Mouse (Mus musculus): Measurements from ENCODE around the gene Dhx38. TPM values are rescaled to one million over a fixed set of nuclear protein-coding genes. Genes with fewer than 3 reads are reported as not detected.

Dhx38 gene
- polyA plus RNA-seq, 1 experiment from 2014 or later = 25.1 TPM

GRCm38 (mm10) chr8:109593117-109593788 lies 27.6 kb upstream of the Dhx38 start:
- Histone ChIP-seq H3K9me3 (ENCODE audit: control insufficient read depth, low read length) (no peaks in the 10 kb centered on the region), H3K9ac (ENCODE audit: low read depth, low read length) (no peak overlapping the region), H3K4me1 (replicated peaks; ENCODE audit: control insufficient read depth, insufficient read depth, low read length) (no peaks in the 10 kb centered on the region), H3K4me2 (no peak overlapping the region), H3K4me3 (ENCODE audit: low read depth, low read length) (no peak overlapping the region), H3K27me3 (replicated peaks; ENCODE audit: control insufficient read depth, insufficient read depth, low read length) (no peaks in the 10 kb centered on the region), H3K36me3 (ENCODE audit: control insufficient read depth, insufficient read depth, low read length) (peaks cover 17% of the 10 kb centered on the region), H3K27ac (ENCODE audit: low read depth, low read length) (no peak overlapping the region)
- ATAC-seq (replicated peaks; ENCODE audit: low FRiP score) (no peak), DNase-seq (ENCODE audit: low spot score) (no peak)
- WGBS = 80% methylated on average over 6 of the region's 6 CpGs

DNA sequence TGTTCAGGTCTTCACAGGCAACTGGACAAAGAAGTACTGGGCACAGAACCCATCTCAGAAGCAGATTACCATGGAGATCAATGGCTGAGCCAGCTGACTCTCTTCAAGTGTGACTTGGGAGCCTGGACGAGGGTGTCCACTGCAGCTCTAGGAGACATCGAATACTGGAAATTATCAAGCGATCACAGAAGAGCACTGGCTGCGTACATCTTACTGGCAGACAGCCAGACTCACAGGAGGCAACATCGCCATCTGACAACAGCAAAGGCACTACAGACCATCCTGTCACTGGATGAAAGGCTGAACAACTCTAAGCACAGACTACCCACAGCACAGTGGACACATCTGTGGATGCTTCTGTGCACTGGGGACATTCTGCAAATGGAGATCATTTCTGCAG lies 26.5 kb upstream of the Dhx38 start:
- 88% methylated on average over 5 of the region's 5 CpGs for WGBS
- H3K36me3 ChIP-seq (ENCODE audit: control insufficient read depth, insufficient read depth, low read length) = peaks cover 17% of the 10 kb centered on the region

DNA sequence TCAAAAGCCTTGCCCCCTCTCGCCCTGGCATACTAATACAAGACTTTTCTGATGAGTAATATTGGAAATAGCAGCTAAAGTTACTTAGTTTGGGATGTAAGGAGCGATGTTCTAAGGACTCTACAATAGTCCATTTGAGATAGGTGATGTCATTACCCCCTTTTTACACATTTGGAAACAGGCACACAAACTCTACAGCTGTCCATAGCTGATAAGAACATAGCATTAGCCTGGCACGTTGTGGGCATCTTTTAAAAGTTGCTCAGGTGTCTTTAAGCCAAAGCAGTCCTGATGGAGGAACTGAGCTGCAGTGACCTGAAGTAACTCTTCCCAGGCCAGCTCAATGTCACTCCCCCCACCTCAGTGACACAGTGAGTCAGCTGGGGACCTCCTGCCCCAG lies 25.7 kb upstream of the Dhx38 start:
- WGBS = 78% methylated on average over 3 of the region's 3 CpGs
- Histone ChIP-seq H3K9ac (ENCODE audit: low read depth, low read length) (no peak overlapping the region), H3K27me3 (replicated peaks; ENCODE audit: control insufficient read depth, insufficient read depth, low read length) (no peaks in the 10 kb centered on the region), H3K4me1 (replicated peaks; ENCODE audit: control insufficient read depth, insufficient read depth, low read length) (no peaks in the 10 kb centered on the region), H3K4me2 (no peak overlapping the region), H3K4me3 (ENCODE audit: low read depth, low read length) (no peak overlapping the region), H3K27ac (ENCODE audit: low read depth, low read length) (no peak overlapping the region), H3K36me3 (ENCODE audit: control insufficient read depth, insufficient read depth, low read length) (peaks cover 17% of the 10 kb centered on the region), H3K9me3 (ENCODE audit: control insufficient read depth, low read length) (no peaks in the 10 kb centered on the region)
- DNase-seq (ENCODE audit: low spot score) = no peak
- ATAC-seq (replicated peaks; ENCODE audit: low FRiP score) = no peak

More for the DNA sequence above, 26.5 kb upstream of the Dhx38 start:
- ATAC-seq (replicated peaks; ENCODE audit: low FRiP score) (no peak), DNase-seq (ENCODE audit: low spot score) (no peak)
- no peaks in the 10 kb centered on the region for H3K4me1 ChIP-seq (replicated peaks; ENCODE audit: control insufficient read depth, insufficient read depth, low read length)
- H3K27ac ChIP-seq (ENCODE audit: low read depth, low read length) = no peak overlapping the region
- H3K27me3 ChIP-seq (replicated peaks; ENCODE audit: control insufficient read depth, insufficient read depth, low read length) = no peaks in the 10 kb centered on the region
- H3K9me3 ChIP-seq (ENCODE audit: control insufficient read depth, low read length) = no peaks in the 10 kb centered on the region
- H3K9ac ChIP-seq (ENCODE audit: low read depth, low read length) = no peak overlapping the region
- H3K4me3 ChIP-seq (ENCODE audit: low read depth, low read length) = no peak overlapping the region
- no peak overlapping the region for H3K4me2 ChIP-seq

- 84% methylated on average over 9 of the region's 9 CpGs for WGBS
- Histone ChIP-seq H3K36me3 (ENCODE audit: control insufficient read depth, insufficient read depth, low read length) (peaks cover 17% of the 10 kb centered on the region), H3K9me3 (ENCODE audit: control insufficient read depth, low read length) (no peaks in the 10 kb centered on the region), H3K27ac (ENCODE audit: low read depth, low read length) (no peak overlapping the region), H3K27me3 (replicated peaks; ENCODE audit: control insufficient read depth, insufficient read depth, low read length) (no peaks in the 10 kb centered on the region), H3K4me1 (replicated peaks; ENCODE audit: control insufficient read depth, insufficient read depth, low read length) (no peaks in the 10 kb centered on the region), H3K9ac (ENCODE audit: low read depth, low read length) (no peak overlapping the region), H3K4me3 (ENCODE audit: low read depth, low read length) (no peak overlapping the region), H3K4me2 (no peak overlapping the region)
- ATAC-seq (replicated peaks; ENCODE audit: low FRiP score) (no peak), DNase-seq (ENCODE audit: low spot score) (no peak)
Measured at GRCm38 (mm10) chr8:109590901-109591300, 25.2 kb upstream of the Dhx38 start.

GRCm38 (mm10) chr8:109586972-109587504 lies 21.4 kb upstream of the Dhx38 start:
- Histone ChIP-seq H3K9me3 (ENCODE audit: control insufficient read depth, low read length) (no peaks in the 10 kb centered on the region), H3K4me2 (no peak overlapping the region), H3K27me3 (replicated peaks; ENCODE audit: control insufficient read depth, insufficient read depth, low read length) (no peaks in the 10 kb centered on the region), H3K9ac (ENCODE audit: low read depth, low read length) (no peak overlapping the region), H3K36me3 (ENCODE audit: control insufficient read depth, insufficient read depth, low read length) (peaks cover 2% of the 10 kb centered on the region; the same call in 1 of the 2 replicates), H3K4me3 (ENCODE audit: low read depth, low read length) (no peak overlapping the region), H3K27ac (ENCODE audit: low read depth, low read length) (no peak overlapping the region), H3K4me1 (replicated peaks; ENCODE audit: control insufficient read depth, insufficient read depth, low read length) (no peaks in the 10 kb centered on the region)
- no peak for DNase-seq (ENCODE audit: low spot score)
- no peak for ATAC-seq (replicated peaks; ENCODE audit: low FRiP score)
- 55% methylated on average over 7 of the region's 7 CpGs for WGBS

GRCm38 (mm10) chr8:109585652-109586051 lies 20.0 kb upstream of the Dhx38 start:
- ATAC-seq (replicated peaks; ENCODE audit: low FRiP score) (no peak), DNase-seq (ENCODE audit: low spot score) (no peak)
- Histone ChIP-seq H3K9ac (ENCODE audit: low read depth, low read length) (no peak overlapping the region), H3K27me3 (replicated peaks; ENCODE audit: control insufficient read depth, insufficient read depth, low read length) (no peaks in the 10 kb centered on the region), H3K4me2 (no peak overlapping the region), H3K4me1 (replicated peaks; ENCODE audit: control insufficient read depth, insufficient read depth, low read length) (no peaks in the 10 kb centered on the region), H3K36me3 (ENCODE audit: control insufficient read depth, insufficient read depth, low read length) (no peaks in the 10 kb centered on the region), H3K27ac (ENCODE audit: low read depth, low read length) (no peak overlapping the region), H3K4me3 (ENCODE audit: low read depth, low read length) (no peak overlapping the region), H3K9me3 (ENCODE audit: control insufficient read depth, low read length) (no peaks in the 10 kb centered on the region)

DNA sequence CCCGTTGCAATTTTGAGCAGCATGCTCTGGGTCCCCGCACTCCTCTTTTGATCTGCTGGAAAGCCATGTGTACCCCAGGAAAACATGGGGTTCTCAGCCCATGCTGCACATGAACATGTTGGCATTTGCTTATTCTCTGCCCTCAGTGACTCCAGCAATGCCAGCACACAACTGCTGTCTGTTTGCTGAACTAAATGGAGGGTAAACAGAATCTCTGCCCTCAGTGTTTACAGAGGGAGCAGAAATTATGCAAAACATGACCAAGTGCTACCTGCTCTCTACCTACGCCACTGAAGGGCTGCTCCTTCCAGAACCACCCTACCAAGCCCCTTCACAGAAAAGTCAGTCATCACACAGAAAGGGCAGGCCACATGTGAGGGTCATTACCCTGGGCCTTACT lies 19.2 kb upstream of the Dhx38 start:
- Histone ChIP-seq H3K4me1 (replicated peaks; ENCODE audit: control insufficient read depth, insufficient read depth, low read length) (no peaks in the 10 kb centered on the region), H3K9me3 (ENCODE audit: control insufficient read depth, low read length) (no peaks in the 10 kb centered on the region), H3K27me3 (replicated peaks; ENCODE audit: control insufficient read depth, insufficient read depth, low read length) (no peaks in the 10 kb centered on the region), H3K36me3 (ENCODE audit: control insufficient read depth, insufficient read depth, low read length) (no peaks in the 10 kb centered on the region), H3K4me3 (ENCODE audit: low read depth, low read length) (no peak overlapping the region), H3K4me2 (no peak overlapping the region), H3K27ac (ENCODE audit: low read depth, low read length) (no peak overlapping the region), H3K9ac (ENCODE audit: low read depth, low read length) (no peak overlapping the region)
- ATAC-seq (replicated peaks; ENCODE audit: low FRiP score) (no peak), DNase-seq (ENCODE audit: low spot score) (no peak)
- WGBS = 78% methylated on average over 3 of the region's 3 CpGs

GRCm38 (mm10) chr8:109584293-109584692 lies 18.6 kb upstream of the Dhx38 start:
- no peaks in the 10 kb centered on the region for H3K27me3 ChIP-seq (replicated peaks; ENCODE audit: control insufficient read depth, insufficient read depth, low read length)
- H3K9me3 ChIP-seq (ENCODE audit: control insufficient read depth, low read length) = no peaks in the 10 kb centered on the region
- H3K9ac ChIP-seq (ENCODE audit: low read depth, low read length) = no peak overlapping the region
- no peak overlapping the region for H3K4me3 ChIP-seq (ENCODE audit: low read depth, low read length)
- ATAC-seq (replicated peaks; ENCODE audit: low FRiP score) = no peak
- H3K4me1 ChIP-seq (replicated peaks; ENCODE audit: control insufficient read depth, insufficient read depth, low read length) = no peaks in the 10 kb centered on the region
- no peaks in the 10 kb centered on the region for H3K36me3 ChIP-seq (ENCODE audit: control insufficient read depth, insufficient read depth, low read length)
- no peak for DNase-seq (ENCODE audit: low spot score)
- H3K4me2 ChIP-seq = no peak overlapping the region
- no peak overlapping the region for H3K27ac ChIP-seq (ENCODE audit: low read depth, low read length)
- WGBS = 76% methylated on average over 4 of the region's 4 CpGs

DNA sequence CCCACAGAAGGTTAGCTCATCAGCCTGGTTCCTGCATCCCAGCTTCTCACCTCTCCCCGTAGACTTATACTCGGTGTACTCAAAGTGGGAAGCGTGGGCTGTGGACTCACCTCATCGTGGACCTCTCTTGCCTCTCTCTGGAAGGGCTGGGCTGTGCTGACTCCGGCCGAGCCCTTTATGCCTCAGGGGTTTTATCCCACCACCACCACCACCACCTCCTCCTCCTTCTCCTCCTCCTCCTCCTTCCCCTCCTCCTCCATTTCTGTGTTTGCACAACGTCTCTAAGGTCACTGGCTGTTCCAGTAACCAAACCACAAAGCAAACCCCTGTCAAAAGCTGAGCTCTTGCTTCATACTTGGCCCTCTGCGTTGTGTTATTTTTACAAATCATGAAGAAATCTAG lies 13.2 kb upstream of the Dhx38 start, which contains the start of gene Hp:
Gene Hp (minus strand): TSS at position 273 of the 402 bp plus-strand sequence.
- H3K9ac ChIP-seq (ENCODE audit: low read depth, low read length) = no peak within 1 kb of the TSS
- no peaks in the 10 kb centered on the region for H3K4me1 ChIP-seq (replicated peaks; ENCODE audit: control insufficient read depth, insufficient read depth, low read length)
- H3K4me2 ChIP-seq = no peak within 1 kb of the TSS
- H3K27ac ChIP-seq (ENCODE audit: low read depth, low read length) = no peak within 1 kb of the TSS
- no peaks in the 10 kb centered on the region for H3K27me3 ChIP-seq (replicated peaks; ENCODE audit: control insufficient read depth, insufficient read depth, low read length)
- ATAC-seq (replicated peaks; ENCODE audit: low FRiP score) (no peak), DNase-seq (ENCODE audit: low spot score) (no peak)
- WGBS = 48% methylated on average over 8 of the region's 8 CpGs
- no peaks in the 10 kb centered on the region for H3K9me3 ChIP-seq (ENCODE audit: control insufficient read depth, low read length)
- H3K4me3 ChIP-seq (ENCODE audit: low read depth, low read length) = no peak within 1 kb of the TSS
- no peaks in the 10 kb centered on the region for H3K36me3 ChIP-seq (ENCODE audit: control insufficient read depth, insufficient read depth, low read length)

Data from liver, embryonic 11.5 days (tissue).